Mouse (Mus musculus) CH12.LX (cell line): ENCODE measurements at regions not wholly inside any gene's neighbourhood (a gene's known extent, or its start where the extent isn't known, plus 50 kb on each side); places are given as distances from the start of the nearest gene placed in this dataset.

Experiments used
- DNase-seq: peaks from one replicate; pipeline ENCODE4 v3.0.0-alpha.2; 2013; ENCODE audit errors: extremely low read depth
- H3K27ac ChIP-seq: 2 replicates; pipeline ENCODE4 v1.5.1; 2012; ENCODE audit warnings: low read depth, mild to moderate bottlenecking, control low read depth, moderate library complexity; ENCODE audit not compliant: insufficient read depth
- H3K27me3 ChIP-seq: replicated peaks from 2 replicates; pipeline ENCODE3; 2012; ENCODE audit warnings: inconsistent platforms
- H3K36me3 ChIP-seq, 2 experiments: replicated peaks in 1 of 2; 2 replicates each; pipeline versions ENCODE3 to v1.6.1; 2012; ENCODE audit warnings: inconsistent platforms in 1 of 2, low read length in 1 of 2, mild to moderate bottlenecking in 1 of 2, mixed read lengths in 1 of 2, moderate library complexity in 1 of 2; ENCODE audit not compliant: control insufficient read depth in 1 of 2, insufficient read depth in 1 of 2
- H3K4me1 ChIP-seq, 2 experiments: 2 replicates each; pipeline ENCODE4 v1.6.1; 2012; ENCODE audit warnings: inconsistent platforms in 1 of 2, moderate library complexity in 1 of 2; ENCODE audit not compliant: insufficient read depth in 2 of 2, control insufficient read depth in 1 of 2
- H3K4me2 ChIP-seq: 2 replicates; pipeline ENCODE4 v1.6.1; 2012; ENCODE audit warnings: low read depth, mild to moderate bottlenecking, control low read depth; ENCODE audit not compliant: poor library complexity, insufficient read depth, severe bottlenecking
- H3K4me3 ChIP-seq, 3 experiments: fragments of 150-350 bp in 1 of 3; sonication (generic) in 1 of 3; replicated peaks in 1 of 3; 2 replicates each; pipeline versions ENCODE3 to v1.5.1; 2011 to 2012; ENCODE audit warnings: low read depth in 2 of 3, low read length in 2 of 3, mild to moderate bottlenecking in 2 of 3, moderate library complexity in 2 of 3, control low read depth in 1 of 3, improper control_type of control experiment in 1 of 3, inconsistent platforms in 1 of 3, mixed read lengths in 1 of 3; ENCODE audit not compliant: poor library complexity in 1 of 3
- H3K79me2 ChIP-seq: replicated peaks from 2 replicates; pipeline ENCODE4 v1.6.1; 2012; ENCODE audit warnings: mild to moderate bottlenecking, moderate library complexity; ENCODE audit not compliant: control insufficient read depth, poor library complexity, insufficient read depth, severe bottlenecking; ENCODE audit errors: extremely low read depth
- H3K9ac ChIP-seq: 2 replicates; pipeline ENCODE4 v1.6.1; 2012; ENCODE audit warnings: low read depth, mild to moderate bottlenecking, control low read depth, moderate library complexity; ENCODE audit not compliant: insufficient read depth
- H3K9me3 ChIP-seq: replicated peaks from 2 replicates; pipeline ENCODE3; 2012; ENCODE audit warnings: low read length, inconsistent platforms, mixed read lengths
- BHLHE40 ChIP-seq: IDR thresholded peaks from 2 replicates; pipeline ENCODE4 v1.6.1; 2011; ENCODE audit warnings: mild to moderate bottlenecking, low read depth, low read length, improper control_type of control experiment
- CHD1 ChIP-seq: IDR thresholded peaks from 2 replicates; pipeline ENCODE4 v1.6.1; 2012; ENCODE audit warnings: low read depth, low read length, improper control_type of control experiment, inconsistent platforms
- CHD2 ChIP-seq: IDR thresholded peaks from 2 replicates; pipeline ENCODE4 v1.6.1; 2011; ENCODE audit warnings: low read length, improper control_type of control experiment
- CTCF ChIP-seq, 2 experiments: IDR thresholded peaks in 1 of 2; conservative IDR thresholded peaks in 1 of 2; 2 replicates each; pipeline ENCODE4 v1.5.1; 2011 to 2012; ENCODE audit warnings: low read depth in 2 of 2, low read length in 2 of 2, improper control_type of control experiment in 1 of 2, inconsistent platforms in 1 of 2, mild to moderate bottlenecking in 1 of 2, moderate library complexity in 1 of 2
- E2F4 ChIP-seq: IDR thresholded peaks from 2 replicates; pipeline ENCODE4 v1.6.1; 2011; ENCODE audit warnings: low read depth, low read length, improper control_type of control experiment; ENCODE audit not compliant: insufficient replicate concordance
- ELF1 ChIP-seq: IDR thresholded peaks from 2 replicates; pipeline ENCODE4 v1.6.1; 2014; ENCODE audit warnings: low read depth, mild to moderate bottlenecking, inconsistent platforms, low read length, improper control_type of control experiment
- ETS1 ChIP-seq: conservative IDR thresholded peaks from 2 replicates; pipeline ENCODE4 v1.6.1; 2012; ENCODE audit warnings: low read depth, mild to moderate bottlenecking, inconsistent platforms, low read length, improper control_type of control experiment, moderate library complexity
- MAFK ChIP-seq: IDR thresholded peaks from 2 replicates; pipeline ENCODE4 v1.6.1; 2011; ENCODE audit warnings: low read length, improper control_type of control experiment; ENCODE audit not compliant: insufficient replicate concordance
- MAX ChIP-seq: IDR thresholded peaks from 2 replicates; pipeline ENCODE4 v1.6.1; 2011; ENCODE audit warnings: low read length, improper control_type of control experiment
- MXI1 ChIP-seq: IDR thresholded peaks from 2 replicates; pipeline ENCODE4 v1.6.1; 2011; ENCODE audit warnings: mild to moderate bottlenecking, low read depth, low read length, improper control_type of control experiment
- RCOR1 ChIP-seq: conservative IDR thresholded peaks from 2 replicates; pipeline ENCODE4 v1.6.1; 2012; ENCODE audit warnings: low read depth, mild to moderate bottlenecking, inconsistent platforms, low read length, improper control_type of control experiment
- SMC3 ChIP-seq: IDR thresholded peaks from 2 replicates; pipeline ENCODE4 v1.6.1; 2011; ENCODE audit warnings: low read depth, low read length, improper control_type of control experiment
- TBP ChIP-seq: conservative IDR thresholded peaks from 2 replicates; pipeline ENCODE4 v1.6.1; 2011; ENCODE audit warnings: low read depth, low read length, improper control_type of control experiment
- ZC3H11A ChIP-seq: IDR thresholded peaks from 2 replicates; pipeline ENCODE4 v1.6.1; 2012; ENCODE audit warnings: low read depth, mild to moderate bottlenecking, inconsistent platforms, low read length, improper control_type of control experiment
- dilution Hi-C: fragments of 300-500 bp; cut with MboI; formaldehyde crosslinking; loops from 2 replicates; pipeline ENCODE4 v1.14.3; 2020; ENCODE audit warnings: low sequenced_read_pairs; ENCODE audit not compliant: extremely low pct_unique_long_range_greater_than_20kb, extremely low pct_ligation_motif_present
- in situ Hi-C: fragments of 300-500 bp; cut with MboI; formaldehyde crosslinking; loops from 3 replicates; pipeline ENCODE4 v1.14.3; 2019; ENCODE audit warnings: low sequenced_read_pairs, low pct_ligation_motif_present, low pct_unique_long_range_greater_than_20kb, mixed read lengths

DNA sequence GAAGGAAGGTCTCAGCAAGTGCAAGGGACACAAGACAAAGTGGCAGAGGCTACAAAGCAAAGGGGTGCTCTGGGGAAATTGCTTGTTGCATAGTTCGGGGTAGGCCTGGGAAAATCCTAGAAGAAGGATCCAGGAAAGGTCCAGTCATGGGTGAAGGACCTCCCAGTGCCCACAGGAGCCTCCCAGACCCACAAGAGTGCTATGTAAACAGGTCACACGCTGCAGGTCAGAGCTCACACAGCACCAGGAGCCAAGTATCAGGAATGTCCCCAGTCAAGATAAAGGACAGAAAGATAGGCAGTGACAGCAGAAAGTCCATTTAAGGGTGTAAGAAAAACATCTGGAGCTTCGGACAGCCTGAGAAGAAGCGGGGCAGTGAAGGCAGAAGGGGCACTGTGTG, 103.6 kb upstream of the Smad3 start:
- Histone ChIP-seq H3K9ac (no peak overlapping the region), H3K27me3 (no peaks in the 10 kb centered on the region), H3K4me1 (peaks cover 0 to 6% of the 10 kb centered on the region in 2 experiments; a peak in 2 of 4 replicates), H3K36me3 (no peaks in the 10 kb centered on the region), H3K4me2 (no peak overlapping the region), H3K27ac (no peak overlapping the region), H3K4me3 (no peak overlapping the region), H3K9me3 (peaks cover 7% of the 10 kb centered on the region), H3K79me2 (no peaks in the 10 kb centered on the region)
- dilution Hi-C loops (no loop called here), in situ Hi-C loops (no loop called here)
- no peak for DNase-seq
- TF ChIP-seq BHLHE40 = no peak
- no peak for TF ChIP-seq SMC3
- no peak for TF ChIP-seq TBP
- TF ChIP-seq MAX = no peak
- TF ChIP-seq MXI1 = no peak
- no peak for TF ChIP-seq E2F4
- TF ChIP-seq CTCF (conservative IDR thresholded peaks at IDR 0.05 in 1 of 2, IDR thresholded peaks at IDR 0.05 in 1 of 2; ENCODE audit: low read depth in 2 of 2, low read length in 2 of 2) = no peak
- no peak for TF ChIP-seq RCOR1
- TF ChIP-seq CHD1 = no peak
- TF ChIP-seq ZC3H11A = no peak
- TF ChIP-seq MAFK = no peak

DNA sequence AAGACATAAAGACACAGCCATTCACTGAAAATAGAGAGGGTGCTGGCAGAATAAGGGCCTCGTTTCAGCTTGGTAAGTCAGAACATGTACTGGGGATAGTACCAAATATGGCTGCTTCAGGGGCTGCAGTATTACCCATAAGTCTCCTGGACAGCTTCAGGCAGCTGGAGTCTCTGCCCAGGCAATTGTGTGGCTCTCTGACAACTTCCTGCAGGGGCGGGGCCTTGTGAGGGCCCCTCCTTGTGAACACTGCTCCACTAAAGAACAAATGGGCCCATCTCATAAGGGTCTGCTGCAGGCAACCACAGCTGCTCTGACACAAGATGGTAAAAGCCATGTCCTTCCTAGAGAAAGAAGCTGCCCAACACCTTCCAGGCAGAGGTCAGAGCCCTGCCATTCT, 102.4 kb upstream of the Smad3 start:
- Histone ChIP-seq H3K4me2 (no peak overlapping the region), H3K9me3 (peaks cover 2% of the 10 kb centered on the region), H3K4me1 (peaks cover 0 to 6% of the 10 kb centered on the region in 2 experiments; a peak in 2 of 4 replicates), H3K79me2 (no peaks in the 10 kb centered on the region), H3K9ac (no peak overlapping the region), H3K27me3 (no peaks in the 10 kb centered on the region), H3K27ac (no peak overlapping the region), H3K36me3 (no peaks in the 10 kb centered on the region), H3K4me3 (no peak overlapping the region)
- in situ Hi-C loops = no loop called here
- TF ChIP-seq ELF1 = no peak
- no peak for TF ChIP-seq TBP
- no peak for TF ChIP-seq ETS1
- DNase-seq = no peak
- dilution Hi-C loops = no loop called here

- TF ChIP-seq CHD2 = no peak
- H3K4me1 ChIP-seq = peaks cover 0 to 6% of the 10 kb centered on the region in 2 experiments; a peak in 2 of 4 replicates
These were observed 98.4 kb upstream of the Smad3 start for GRCm38 (mm10) chr9:63856065-63856736.

More at GRCm38 (mm10) chr9:63856065-63856736, 98.4 kb upstream of the Smad3 start:
- peaks cover 2% of the 10 kb centered on the region for H3K9me3 ChIP-seq
- no peak overlapping the region for H3K4me2 ChIP-seq
- dilution Hi-C loops = no loop called here
- no peak for DNase-seq
- H3K9ac ChIP-seq = no peak overlapping the region
- H3K27me3 ChIP-seq = no peaks in the 10 kb centered on the region
- no peak overlapping the region for H3K27ac ChIP-seq
- no peaks in the 10 kb centered on the region for H3K36me3 ChIP-seq
- in situ Hi-C loops = no loop called here
- no peaks in the 10 kb centered on the region for H3K79me2 ChIP-seq
- H3K4me3 ChIP-seq = no peak overlapping the region
